In genomic region chr17:28843665-28844064, GRCm38 (mm10) we compare ENCODE assay signal across 23 mouse cellular contexts. TPM values are rescaled to one million over a fixed set of nuclear protein-coding genes. Genes with fewer than 3 reads are reported as not detected.
A peak's percentile ranks its signal among the peaks of the same experiment; 100 is the strongest.
DNase-seq lines count a peak whose midpoint lies in the region; ATAC-seq and TF ChIP-seq lines count a peak whose summit lies in the region.
"Had no signal": no experiment of that assay in that cellular context is flagged by ENCODE, and none has a peak within 500 bp of the region (broad histone marks: within the 10 kb centered on the region; RNA-seq: fewer than 3 reads in every experiment).

No protein-coding gene starts in this region.

- TF ChIP-seq EP300 in stomach, postnatal 0 days (optimal IDR thresholded peaks at IDR 0.05): no peak

- peaks cover 20% of the 10 kb centered on the region for H3K36me3 ChIP-seq in limb, embryonic 12.5 days
- H3K36me3 ChIP-seq in limb, embryonic 10.5 days: peaks cover 21% of the 10 kb centered on the region
- peaks cover 8% of the 10 kb centered on the region for H3K36me3 ChIP-seq in intestine, embryonic 16.5 days (ENCODE audit: control insufficient read depth, insufficient read depth, low read length)
- H3K36me3 ChIP-seq in stomach, postnatal 0 days (ENCODE audit: control insufficient read depth, insufficient read depth, low read length): peaks cover 2% of the 10 kb centered on the region; the same call in 1 of the 2 replicates

- H3K4me2 ChIP-seq in limb, embryonic 12.5 days: no peak overlapping the region
- peak overlapping the region; percentile 26; the same call in 1 of the 2 replicates for H3K4me2 ChIP-seq in intestine, embryonic 16.5 days (ENCODE audit: low read depth, low read length)
- H3K4me2 ChIP-seq in stomach, postnatal 0 days (replicated peaks; ENCODE audit: low read depth): no peak overlapping the region
- H3K4me2 ChIP-seq: embryonic facial prominence, embryonic 12.5 days; embryonic facial prominence, embryonic 15.5 days; heart, embryonic 11.5 days; hindbrain, embryonic 12.5 days; hindbrain, embryonic 15.5 days had no signal

- no peak overlapping the region for H3K4me3 ChIP-seq in limb, embryonic 12.5 days (replicated peaks)
- H3K4me3 ChIP-seq in limb, embryonic 10.5 days: no peak overlapping the region
- H3K4me3 ChIP-seq in intestine, embryonic 16.5 days (ENCODE audit: low read length): no peak overlapping the region
- no peak overlapping the region for H3K4me3 ChIP-seq in stomach, postnatal 0 days (ENCODE audit: low read depth, low read length)
- H3K4me3 ChIP-seq: embryonic facial prominence, embryonic 12.5 days; embryonic facial prominence, embryonic 15.5 days; hindbrain, embryonic 12.5 days; hindbrain, embryonic 15.5 days had no signal

- H3K9me3 ChIP-seq in limb, embryonic 12.5 days: no peaks in the 10 kb centered on the region
- no peaks in the 10 kb centered on the region for H3K9me3 ChIP-seq in limb, embryonic 10.5 days (replicated peaks)
- no peaks in the 10 kb centered on the region for H3K9me3 ChIP-seq in intestine, embryonic 16.5 days (ENCODE audit: control insufficient read depth, low read length)
- H3K9me3 ChIP-seq in stomach, postnatal 0 days (ENCODE audit: control insufficient read depth, low read length): no peaks in the 10 kb centered on the region
- H3K9me3 ChIP-seq: embryonic facial prominence, embryonic 15.5 days; hindbrain, embryonic 12.5 days; hindbrain, embryonic 15.5 days had no signal

- peak overlapping the region; percentile 29; the same call in 1 of the 2 replicates for H3K27ac ChIP-seq in limb, embryonic 12.5 days
- no peak overlapping the region for H3K27ac ChIP-seq in limb, embryonic 10.5 days
- peak overlapping the region; percentile 76 for H3K27ac ChIP-seq in intestine, embryonic 16.5 days (ENCODE audit: low read length)
- no peak overlapping the region for H3K27ac ChIP-seq in stomach, postnatal 0 days (replicated peaks)
- H3K27ac ChIP-seq: embryonic facial prominence, embryonic 12.5 days; embryonic facial prominence, embryonic 15.5 days; hindbrain, embryonic 12.5 days; hindbrain, embryonic 15.5 days had no signal

- ATAC-seq in limb, embryonic 12.5 days (ENCODE audit: insufficient number of reproducible peaks, insufficient read depth, low FRiP score, low TSS enrichment, low read depth): no peak
- ATAC-seq in intestine, embryonic 16.5 days: peak; percentile 68
- ATAC-seq in stomach, postnatal 0 days (ENCODE audit: low FRiP score, low TSS enrichment): peak; percentile 43; the same call in 1 of the 2 replicates
- ATAC-seq in frontal cortex, adult (ENCODE audit: low TSS enrichment): no peak
- ATAC-seq: forebrain, embryonic 14.5 days; Patski had no signal

- no peak for DNase-seq in limb, embryonic 10.5 days (ENCODE audit: low spot score)
- DNase-seq in stomach, postnatal 0 days (ENCODE audit: low spot score): no peak
- DNase-seq in layer of hippocampus, adult 9-10 months (ENCODE audit: low spot score): no peak
- DNase-seq: adrenal gland, postnatal 10 days; adrenal gland, postnatal 36 days; cerebellum, adult 2 months; cerebellum, adult 9-11 months; cerebellum, postnatal 25 days; gastrocnemius, postnatal 10 days; gastrocnemius, postnatal 36 days; heart, adult 11 months had no signal

- WGBS in limb, embryonic 12.5 days: 71% methylated on average over 5 of the region's 5 CpGs
- 79% methylated on average over 5 of the region's 5 CpGs for WGBS in limb, embryonic 10.5 days
- WGBS in intestine, embryonic 16.5 days: 60% methylated on average over 5 of the region's 5 CpGs
- 79% methylated on average over 5 of the region's 5 CpGs for WGBS in stomach, postnatal 0 days

- H3K4me1 ChIP-seq in limb, embryonic 12.5 days (replicated peaks): peaks cover 5% of the 10 kb centered on the region; the same call in 1 of the 2 replicates
- peaks cover 15% of the 10 kb centered on the region for H3K4me1 ChIP-seq in limb, embryonic 10.5 days
- peaks cover 10% of the 10 kb centered on the region for H3K4me1 ChIP-seq in intestine, embryonic 16.5 days (ENCODE audit: control insufficient read depth, insufficient read depth, low read length)
- no peaks in the 10 kb centered on the region for H3K4me1 ChIP-seq in stomach, postnatal 0 days (replicated peaks; ENCODE audit: control insufficient read depth, insufficient read depth)
- H3K4me1 ChIP-seq: embryonic facial prominence, embryonic 12.5 days; hindbrain, embryonic 12.5 days; hindbrain, embryonic 15.5 days had no signal

- no peak overlapping the region for H3K9ac ChIP-seq in limb, embryonic 12.5 days (replicated peaks)
- H3K9ac ChIP-seq in intestine, embryonic 16.5 days (ENCODE audit: low read depth, low read length): no peak overlapping the region
- H3K9ac ChIP-seq in stomach, postnatal 0 days (ENCODE audit: low read length): no peak overlapping the region
- H3K9ac ChIP-seq: embryonic facial prominence, embryonic 12.5 days; embryonic facial prominence, embryonic 15.5 days; hindbrain, embryonic 12.5 days; hindbrain, embryonic 15.5 days had no signal

- H3K27me3 ChIP-seq in limb, embryonic 12.5 days: no peaks in the 10 kb centered on the region
- H3K27me3 ChIP-seq in limb, embryonic 10.5 days (ENCODE audit: low read depth, poor library complexity, severe bottlenecking): no peaks in the 10 kb centered on the region
- H3K27me3 ChIP-seq in intestine, embryonic 16.5 days (replicated peaks; ENCODE audit: control insufficient read depth, insufficient read depth, low read length): no peaks in the 10 kb centered on the region
- no peaks in the 10 kb centered on the region for H3K27me3 ChIP-seq in stomach, postnatal 0 days (ENCODE audit: control insufficient read depth, insufficient read depth, low read length)
- H3K27me3 ChIP-seq: embryonic facial prominence, embryonic 12.5 days; embryonic facial prominence, embryonic 15.5 days; hindbrain, embryonic 12.5 days; hindbrain, embryonic 15.5 days; Patski had no signal

- TF ChIP-seq CTCF in stomach, postnatal 0 days (IDR thresholded peaks at IDR 0.05; ENCODE audit: low read depth): no peak

RNA-seq across cellular contexts. Expression of gene Pnpla1, which starts 14.5 kb away (rescaled TPM):
- polyA plus RNA-seq in limb, embryonic 12.5 days (2016; fragmentation: Nextera tagmentation; extraction: Ambion mirVana): not detected in 2 replicates
- polyA plus RNA-seq in limb, embryonic 10.5 days (2016; fragmentation: Nextera tagmentation; extraction: Ambion mirVana): 0.03 and 0.04 TPM in 2 replicates
- 1.7 and 1.9 TPM in 2 replicates for polyA plus RNA-seq in intestine, embryonic 16.5 days (2015; fragmentation: Nextera tagmentation; extraction: Ambion mirVana)
- polyA plus RNA-seq in stomach, postnatal 0 days (2015; fragmentation: Nextera tagmentation; extraction: Ambion mirVana): 12.7 TPM in 2 replicates
- polyA plus RNA-seq: forebrain, embryonic 11.5 days; forebrain, embryonic 14.5 days; heart, embryonic 14.5 days; hindbrain, embryonic 12.5 days; Patski had no signal

RNA-seq across cellular contexts. Expression of gene Brpf3, which starts 42.8 kb away (rescaled TPM):
- 12.7 and 13.0 TPM in 2 replicates for polyA plus RNA-seq in limb, embryonic 12.5 days (2016; fragmentation: Nextera tagmentation; extraction: Ambion mirVana)
- 11.6 and 14.0 TPM in 2 replicates for polyA plus RNA-seq in limb, embryonic 10.5 days (2016; fragmentation: Nextera tagmentation; extraction: Ambion mirVana)
- 16.6 and 21.4 TPM in 2 replicates for polyA plus RNA-seq in intestine, embryonic 16.5 days (2015; fragmentation: Nextera tagmentation; extraction: Ambion mirVana)
- 5.2 and 5.7 TPM in 2 replicates for polyA plus RNA-seq in stomach, postnatal 0 days (2015; fragmentation: Nextera tagmentation; extraction: Ambion mirVana)

Comparison
In these comparisons a context has a peak if more than half of its experiments do, and no peak if none do; other contexts are left out.
1. H3K27ac ChIP-seq: peak in limb, embryonic 12.5 days (single experiment) and intestine, embryonic 16.5 days (single experiment); none in limb, embryonic 10.5 days (single experiment) and stomach, postnatal 0 days (single experiment).
2. ATAC-seq: peak in intestine, embryonic 16.5 days (single experiment) and stomach, postnatal 0 days (single experiment); none in limb, embryonic 12.5 days (single experiment) and frontal cortex, adult (single experiment).